Mouse (Mus musculus) heart, embryonic 12.5 days (tissue): ENCODE results near the gene Cgas. TPM values are rescaled to one million over a fixed set of nuclear protein-coding genes. Genes with fewer than 3 reads are reported as not detected.
"Not testable (repeated sequence)": the region's sequence is repeated elsewhere in the genome, so short reads cannot be mapped to it uniquely, and the experiment has no call there.

Experiments used
- ATAC-seq: fragments of 200-750 bp; cut with Nextera tagmentation; 2 replicates; pipeline ENCODE4 v1.8.0; 2017; ENCODE audit warnings: moderate TSS enrichment, moderate library complexity; ENCODE audit not compliant: insufficient number of reproducible peaks, low FRiP score
- H3K27ac ChIP-seq: fragments of 300-500 bp; sonication (generic); 2 replicates; pipeline ENCODE4 v1.5.1; 2016; ENCODE audit warnings: mild to moderate bottlenecking, moderate library complexity; ENCODE audit not compliant: poor library complexity, severe bottlenecking
- H3K27me3 ChIP-seq: fragments of 300-500 bp; sonication (generic); replicated peaks from 2 replicates; pipeline ENCODE4 v1.6.1; 2016; ENCODE audit warnings: mild to moderate bottlenecking, moderate library complexity
- H3K36me3 ChIP-seq: fragments of 300-500 bp; sonication (generic); 2 replicates; pipeline ENCODE4 v1.6.1; 2016; ENCODE audit warnings: mild to moderate bottlenecking, moderate library complexity
- H3K4me1 ChIP-seq: fragments of 300-500 bp; sonication (generic); replicated peaks from 2 replicates; pipeline ENCODE4 v1.6.1; 2016; ENCODE audit warnings: mild to moderate bottlenecking
- H3K4me2 ChIP-seq: fragments of 300-500 bp; sonication (generic); 2 replicates; pipeline ENCODE4 v1.6.1; 2016; ENCODE audit warnings: mild to moderate bottlenecking, moderate library complexity
- H3K4me3 ChIP-seq: fragments of 300-500 bp; sonication (generic); 2 replicates; pipeline ENCODE4 v1.5.1; 2016; ENCODE audit warnings: mild to moderate bottlenecking
- H3K9ac ChIP-seq: fragments of 300-500 bp; sonication (generic); 2 replicates; pipeline ENCODE4 v1.6.1; 2016; ENCODE audit warnings: mild to moderate bottlenecking, moderate library complexity
- H3K9me3 ChIP-seq: fragments of 300-500 bp; sonication (generic); replicated peaks from 2 replicates; pipeline ENCODE4 v1.6.1; 2016; ENCODE audit warnings: mild to moderate bottlenecking, moderate library complexity
- WGBS: fragments of 180-500 bp; shearing (Covaris S2); methylation state at CpG from one replicate; pipeline ENCODE4 v1.1.7; 2016; 5-methylcytosine and 5-hydroxymethylcytosine counted together
- polyA plus RNA-seq: library from polyadenylated mRNA; unstranded; fragments of >200 nt; fragmentation: Nextera tagmentation; extraction: Ambion mirVana; gene quantifications from 2 replicates; pipeline ENCODE4 v1.2.1, GENCODE M21; 2016

The Cgas gene
- polyA plus RNA-seq, 1 experiment from 2014 or later = 0.68 TPM

DNA sequence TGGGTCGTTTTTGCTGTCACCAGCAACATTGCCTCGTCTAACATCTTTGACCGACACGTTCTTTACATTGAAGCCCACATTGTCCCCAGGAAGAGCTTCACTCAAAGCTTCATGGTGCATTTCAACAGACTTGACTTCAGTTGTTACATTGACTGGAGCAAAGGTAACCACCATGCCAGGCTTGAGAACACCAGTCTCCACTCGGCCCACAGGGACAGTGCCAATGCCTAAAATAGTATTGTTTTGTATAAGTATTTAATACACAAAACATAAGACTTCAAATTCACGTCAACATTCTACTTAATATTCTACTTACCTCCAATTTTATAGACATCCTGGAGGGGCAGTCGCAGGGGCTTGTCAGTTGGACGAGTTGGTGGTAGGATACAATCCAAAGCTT is 36.3 kb upstream of the Cgas start:
- not testable (repeated sequence) for H3K9me3 ChIP-seq, ATAC-seq, H3K27me3 ChIP-seq
- Histone ChIP-seq H3K4me3 (peak overlapping the region; percentile 95), H3K4me1 (peaks cover 17% of the 10 kb centered on the region), H3K9ac (peak overlapping the region; percentile 75), H3K36me3 (peaks cover 52% of the 10 kb centered on the region), H3K27ac (peak overlapping the region; percentile 38; the same call in 1 of the 2 replicates), H3K4me2 (peak overlapping the region; percentile 68)
- 32% methylated on average over 8 of the region's 8 CpGs for WGBS

DNA sequence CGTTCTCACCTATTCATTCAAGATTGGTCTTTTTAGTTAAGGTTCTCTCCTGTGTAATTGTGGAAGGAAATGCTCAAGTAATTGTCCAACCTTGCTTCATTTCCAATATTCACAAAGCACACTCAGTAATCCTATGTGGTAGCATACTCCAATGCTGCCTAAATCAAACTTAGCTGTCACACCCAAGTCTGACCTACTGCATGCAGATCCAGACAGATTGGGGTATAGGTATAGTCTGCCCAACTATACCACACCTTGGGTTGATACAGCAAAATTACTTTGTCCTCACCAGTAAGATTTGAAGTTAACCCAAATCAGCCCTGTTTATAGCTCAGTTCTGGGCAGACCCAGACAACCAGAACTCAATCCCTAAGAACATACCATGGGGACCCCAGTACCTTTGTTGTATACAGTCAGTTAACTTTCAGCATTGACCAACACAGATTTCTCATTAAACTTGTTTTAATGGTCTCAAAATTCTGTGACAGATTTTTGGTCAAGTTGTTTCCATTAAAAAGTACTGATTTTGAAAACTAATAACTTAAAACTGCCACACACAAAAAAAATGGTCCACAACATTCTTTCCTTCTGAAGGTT is 35.1 kb upstream of the Cgas start:
- H3K9me3 ChIP-seq, H3K27ac ChIP-seq, H3K9ac ChIP-seq, ATAC-seq, H3K4me3 ChIP-seq, H3K27me3 ChIP-seq: not testable (repeated sequence)
- peak overlapping the region; percentile 21; the same call in 1 of the 2 replicates for H3K4me2 ChIP-seq
- H3K36me3 ChIP-seq = peaks cover 64% of the 10 kb centered on the region
- 53% methylated on average over 1 of the region's 1 CpGs for WGBS
- peaks cover 17% of the 10 kb centered on the region for H3K4me1 ChIP-seq

DNA sequence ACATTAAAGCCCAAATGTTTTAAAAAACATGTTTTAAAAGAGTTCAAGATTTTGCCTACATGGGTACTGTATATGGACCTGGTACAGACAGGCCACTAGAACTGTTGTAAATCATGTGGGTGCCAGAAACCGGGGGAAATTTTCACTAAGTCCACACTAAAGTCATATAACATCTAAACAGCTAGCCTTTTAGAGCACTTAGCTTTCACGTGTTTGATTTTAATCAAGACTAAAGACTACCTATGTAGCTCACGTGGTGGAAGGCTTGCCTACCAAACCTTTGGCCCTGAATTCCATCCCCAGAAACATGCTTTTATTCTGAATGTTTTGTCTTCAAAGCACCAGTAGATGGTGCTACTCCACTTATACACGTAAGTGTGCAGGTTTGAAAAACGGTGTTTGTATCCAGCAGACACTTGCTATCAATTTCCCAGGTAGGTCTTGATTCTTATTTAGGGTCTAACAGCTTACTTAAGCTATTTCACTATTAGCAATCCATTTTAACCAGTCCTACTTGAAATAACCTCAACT is 34.0 kb upstream of the Cgas start:
- no peak for ATAC-seq
- Histone ChIP-seq H3K27me3 (no peaks in the 10 kb centered on the region), H3K9ac (no peak overlapping the region), H3K4me3 (no peak overlapping the region), H3K9me3 (no peaks in the 10 kb centered on the region), H3K4me1 (peaks cover 12% of the 10 kb centered on the region; the same call in 1 of the 2 replicates), H3K27ac (peak overlapping the region; percentile 35), H3K36me3 (peaks cover 72% of the 10 kb centered on the region), H3K4me2 (no peak overlapping the region)
- 8% methylated on average over 5 of the region's 5 CpGs for WGBS

DNA sequence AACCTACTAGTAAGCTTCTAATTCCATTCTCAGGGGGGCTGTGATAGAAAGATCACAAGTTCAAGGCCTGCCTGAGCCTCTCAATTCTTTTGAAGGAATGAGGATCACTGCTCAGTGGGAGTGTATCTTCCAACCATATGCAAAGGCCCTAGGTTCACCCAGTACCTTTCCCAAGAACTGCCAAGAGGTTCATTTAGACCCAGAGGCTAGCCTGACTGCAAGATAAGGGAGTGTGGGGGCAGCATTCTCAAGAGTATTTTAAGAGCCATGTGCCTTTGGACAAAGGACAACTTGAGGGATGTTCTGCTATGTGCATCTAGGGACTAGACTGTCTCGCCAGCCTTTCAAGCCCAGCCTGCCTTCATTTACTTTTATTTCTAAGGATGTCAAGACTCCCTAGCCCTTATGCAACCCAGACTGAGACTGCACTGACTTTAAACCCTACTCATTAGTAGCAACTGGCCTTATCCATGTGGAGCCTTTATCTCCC is 33.5 kb upstream of the Cgas start:
- no peak overlapping the region for H3K9ac ChIP-seq
- H3K9me3 ChIP-seq = no peaks in the 10 kb centered on the region
- H3K4me2 ChIP-seq = no peak overlapping the region
- H3K4me1 ChIP-seq = peaks cover 12% of the 10 kb centered on the region; the same call in 1 of the 2 replicates
- peak overlapping the region; percentile 35 for H3K27ac ChIP-seq
- no peak for ATAC-seq
- H3K27me3 ChIP-seq = no peaks in the 10 kb centered on the region
- H3K36me3 ChIP-seq = peaks cover 76% of the 10 kb centered on the region
- 7% methylated on average over 1 of the region's 1 CpGs for WGBS
- H3K4me3 ChIP-seq = no peak overlapping the region

DNA sequence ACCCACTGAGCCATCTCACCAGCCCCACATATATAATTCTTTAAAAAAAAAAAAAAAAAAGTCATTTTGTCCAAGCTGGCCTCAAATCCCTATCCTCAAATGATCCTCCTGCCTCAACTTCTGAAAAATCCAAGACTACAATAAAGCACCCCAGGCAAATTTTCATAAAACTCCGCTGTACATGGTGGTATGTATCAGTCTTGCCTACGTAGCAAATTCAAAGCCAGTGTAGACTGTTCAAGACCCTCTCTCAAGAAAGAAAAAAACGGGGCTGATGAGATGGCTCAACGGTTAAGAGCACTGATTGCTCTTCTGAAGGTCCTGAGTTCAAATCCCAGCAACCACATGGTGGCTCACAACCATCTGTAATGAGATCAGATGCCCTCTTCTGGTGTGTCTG is 32.8 kb upstream of the Cgas start:
- Histone ChIP-seq H3K9ac (no peak overlapping the region), H3K36me3 (peaks cover 80% of the 10 kb centered on the region), H3K27me3 (no peaks in the 10 kb centered on the region), H3K4me2 (no peak overlapping the region), H3K4me1 (peaks cover 12% of the 10 kb centered on the region; the same call in 1 of the 2 replicates), H3K4me3 (no peak overlapping the region), H3K9me3 (no peaks in the 10 kb centered on the region), H3K27ac (no peak overlapping the region)
- ATAC-seq = no peak
- 85% methylated on average over 4 of the region's 4 CpGs for WGBS

DNA sequence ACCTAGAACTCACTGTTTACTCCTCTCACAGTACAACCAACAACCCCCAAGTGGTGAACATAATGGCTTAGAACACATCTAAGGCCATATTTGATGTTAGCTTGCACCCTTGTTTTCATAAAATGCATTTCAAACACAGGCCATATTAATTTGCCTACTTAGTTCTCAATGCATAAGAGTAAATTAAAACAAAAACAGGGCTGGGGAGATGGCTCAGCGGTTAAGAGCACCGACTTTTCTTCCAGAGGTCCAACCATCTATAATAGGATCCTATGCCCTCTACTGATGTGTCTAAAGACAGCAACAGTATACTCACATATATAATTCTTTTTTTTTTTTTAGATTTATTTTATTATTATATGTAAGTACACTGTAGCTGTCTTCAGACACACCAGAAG is 32.3 kb upstream of the Cgas start:
- Histone ChIP-seq H3K4me2 (no peak overlapping the region), H3K27ac (no peak overlapping the region), H3K27me3 (no peaks in the 10 kb centered on the region), H3K4me3 (no peak overlapping the region), H3K36me3 (peaks cover 84% of the 10 kb centered on the region), H3K4me1 (peaks cover 12% of the 10 kb centered on the region; the same call in 1 of the 2 replicates), H3K9ac (no peak overlapping the region), H3K9me3 (no peaks in the 10 kb centered on the region)
- 90% methylated on average over 2 of the region's 2 CpGs for WGBS
- ATAC-seq = no peak

DNA sequence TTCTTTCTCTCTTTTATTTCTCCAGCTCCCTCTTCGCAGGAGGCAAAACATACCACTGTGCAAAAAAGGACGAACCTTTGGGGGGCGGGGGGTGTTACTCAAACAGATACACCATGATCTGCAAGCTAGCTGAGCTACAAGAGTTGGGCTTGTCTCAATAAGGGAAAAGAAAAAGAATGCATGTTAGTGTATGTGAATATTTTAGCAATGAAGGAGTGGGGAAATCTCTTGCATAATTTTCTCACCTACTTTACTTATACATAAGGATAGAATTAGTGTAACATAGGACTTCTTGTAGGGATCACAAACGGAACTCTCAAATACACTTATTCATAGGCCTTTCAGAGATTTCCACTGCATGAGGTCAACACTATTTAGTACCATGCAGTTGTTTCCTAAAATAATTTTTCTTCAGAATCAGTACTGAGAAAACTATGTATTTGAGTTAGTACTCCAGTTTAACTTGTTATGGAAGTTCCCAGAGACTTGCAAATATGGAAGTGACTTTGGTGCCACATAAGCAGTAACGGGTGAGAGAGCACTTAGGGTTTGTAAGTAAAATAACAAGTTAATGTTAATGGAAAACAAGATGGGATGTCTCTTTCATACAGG is 31.8 kb upstream of the Cgas start:
- Histone ChIP-seq H3K4me3 (no peak overlapping the region), H3K9ac (no peak overlapping the region), H3K4me2 (no peak overlapping the region), H3K36me3 (peaks cover 84% of the 10 kb centered on the region), H3K27ac (no peak overlapping the region), H3K27me3 (no peaks in the 10 kb centered on the region), H3K4me1 (peaks cover 12% of the 10 kb centered on the region; the same call in 1 of the 2 replicates), H3K9me3 (no peaks in the 10 kb centered on the region)
- 85% methylated on average over 5 of the region's 5 CpGs for WGBS
- ATAC-seq = no peak

DNA sequence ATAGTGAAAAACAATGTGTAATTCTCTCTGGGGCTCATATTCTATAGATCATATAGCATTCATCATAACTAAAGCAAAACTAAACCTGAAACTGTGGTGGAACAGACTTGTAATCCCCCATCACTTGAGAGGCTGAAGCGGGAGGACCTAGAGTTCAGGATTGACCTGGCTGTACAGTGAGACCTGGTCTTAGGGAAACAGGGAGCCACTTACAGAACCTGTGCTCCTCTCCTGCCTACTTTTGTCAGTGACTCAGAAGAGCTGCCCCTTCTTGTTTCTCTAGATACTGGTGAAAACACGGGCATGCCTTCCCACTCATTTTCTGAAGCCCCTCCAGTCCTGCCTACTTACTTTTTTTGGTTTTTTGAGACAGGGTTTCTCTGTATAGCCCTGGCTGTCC is 31.2 kb upstream of the Cgas start:
- H3K36me3 ChIP-seq = peaks cover 85% of the 10 kb centered on the region
- H3K4me2 ChIP-seq = no peak overlapping the region
- peaks cover 9% of the 10 kb centered on the region; the same call in 1 of the 2 replicates for H3K4me1 ChIP-seq
- ATAC-seq = no peak
- no peak overlapping the region for H3K27ac ChIP-seq
- 78% methylated on average over 2 of the region's 2 CpGs for WGBS
- H3K4me3 ChIP-seq = no peak overlapping the region
- H3K9me3 ChIP-seq = no peaks in the 10 kb centered on the region
- no peaks in the 10 kb centered on the region for H3K27me3 ChIP-seq
- H3K9ac ChIP-seq = no peak overlapping the region

DNA sequence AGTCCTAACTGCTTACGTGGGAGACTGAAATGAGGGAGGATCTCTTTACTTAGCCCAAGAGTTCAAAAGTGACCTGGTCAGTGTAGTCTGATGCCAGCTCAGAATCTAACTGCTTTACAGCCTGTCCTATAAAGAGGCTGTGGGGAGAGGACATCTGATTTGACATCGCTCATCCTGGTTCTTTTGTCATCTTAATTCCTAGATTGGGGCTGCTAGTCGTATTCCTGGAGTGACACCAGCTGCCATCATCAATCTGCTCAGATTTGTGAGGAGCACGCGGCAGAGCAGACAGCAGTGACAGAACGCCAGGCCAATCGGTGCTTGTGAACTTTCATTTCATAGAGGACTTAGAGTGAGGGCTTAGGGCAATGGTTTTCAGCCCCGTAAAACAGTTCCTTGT is 30.6 kb upstream of the Cgas start:
- Histone ChIP-seq H3K4me2 (no peak overlapping the region), H3K9me3 (no peaks in the 10 kb centered on the region), H3K9ac (no peak overlapping the region), H3K27me3 (no peaks in the 10 kb centered on the region), H3K36me3 (peaks cover 85% of the 10 kb centered on the region), H3K27ac (no peak overlapping the region), H3K4me1 (peaks cover 4% of the 10 kb centered on the region; the same call in 1 of the 2 replicates), H3K4me3 (no peak overlapping the region)
- no peak for ATAC-seq
- WGBS = 85% methylated on average over 8 of the region's 8 CpGs

DNA sequence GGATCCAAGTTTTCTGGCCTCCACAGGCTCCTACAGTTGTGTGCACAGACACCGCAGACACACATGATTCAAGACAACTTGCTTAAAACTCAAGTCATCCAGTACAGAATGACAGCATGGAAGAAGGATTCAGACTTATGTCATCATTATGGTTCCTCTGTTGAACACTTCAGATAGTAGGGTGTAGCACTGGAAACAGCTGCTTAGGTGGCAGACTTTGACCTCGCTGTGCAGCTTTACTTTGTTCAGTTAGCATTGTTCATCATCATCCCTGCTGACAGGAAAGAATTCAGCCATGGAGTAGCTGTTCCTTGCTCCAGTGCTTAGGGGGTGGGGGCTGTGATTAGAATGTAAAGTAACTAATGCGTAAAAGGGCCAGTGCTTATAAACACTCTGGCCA is 22.7 kb upstream of the Cgas start:
- Histone ChIP-seq H3K27me3 (no peaks in the 10 kb centered on the region), H3K9me3 (no peaks in the 10 kb centered on the region), H3K27ac (no peak overlapping the region), H3K36me3 (peaks cover 93% of the 10 kb centered on the region), H3K9ac (no peak overlapping the region), H3K4me1 (no peaks in the 10 kb centered on the region), H3K4me3 (no peak overlapping the region), H3K4me2 (no peak overlapping the region)
- 77% methylated on average over 3 of the region's 3 CpGs for WGBS
- no peak for ATAC-seq

DNA sequence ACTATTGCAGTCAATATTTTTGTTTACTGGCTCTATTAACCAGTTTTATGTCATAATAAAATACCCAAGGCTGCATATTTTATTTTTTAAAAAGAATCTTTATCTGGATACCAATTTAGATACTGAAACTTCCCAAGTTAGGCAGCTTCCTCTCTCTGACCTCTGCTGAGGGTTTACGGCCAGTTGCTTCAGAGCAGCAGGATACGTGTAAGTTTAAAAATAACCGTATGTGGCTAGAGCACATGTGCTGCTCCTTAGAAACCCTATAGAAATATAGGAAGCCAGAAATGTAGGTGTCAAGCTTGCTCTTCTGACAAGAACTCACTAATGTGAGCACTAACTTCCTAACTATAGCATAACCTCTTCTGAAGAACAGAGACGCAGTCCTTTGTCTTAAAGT is 20.3 kb upstream of the Cgas start:
- Histone ChIP-seq H3K9me3 (no peaks in the 10 kb centered on the region), H3K36me3 (peaks cover 91% of the 10 kb centered on the region), H3K27me3 (no peaks in the 10 kb centered on the region), H3K27ac (no peak overlapping the region), H3K4me1 (no peaks in the 10 kb centered on the region), H3K4me2 (no peak overlapping the region), H3K9ac (no peak overlapping the region), H3K4me3 (no peak overlapping the region)
- ATAC-seq = no peak
- WGBS = 77% methylated on average over 4 of the region's 4 CpGs
